Mouse (Mus musculus) kidney, adult 18-20 months (tissue): ENCODE data around the gene Nt5dc3.

Experiments used
- DNase-seq: peaks from one replicate; pipeline ENCODE4 v3.0.0; 2021

Gene Nt5dc3

GRCm38 (mm10) chr10:86821014-86821413 is 42.2 kb downstream of the Nt5dc3 start:
- DNase-seq, result no peak

- DNase-seq, result no peak
These were observed 45.3 kb downstream of the Nt5dc3 start for GRCm38 (mm10) chr10:86824093-86824492.

- DNase-seq, result peak; percentile 46
These were observed 46.1 kb downstream of the Nt5dc3 start for GRCm38 (mm10) chr10:86824871-86825270.

- DNase-seq, result peak; percentile 84
These were observed 47.2 kb downstream of the Nt5dc3 start for GRCm38 (mm10) chr10:86825871-86826522.

GRCm38 (mm10) chr10:86826929-86827328 is 48.1 kb downstream of the Nt5dc3 start:
- no peak for DNase-seq

GRCm38 (mm10) chr10:86828221-86829135 is 49.7 kb downstream of the Nt5dc3 start:
- DNase-seq, result peak; percentile 64

GRCm38 (mm10) chr10:86829515-86829914 is 50.7 kb downstream of the Nt5dc3 start:
- no peak for DNase-seq

GRCm38 (mm10) chr10:86836784-86837183 is 58.0 kb downstream of the Nt5dc3 start:
- no peak for DNase-seq

- DNase-seq, result no peak
These were observed 60.0 kb downstream of the Nt5dc3 start for GRCm38 (mm10) chr10:86838827-86839226.

GRCm38 (mm10) chr10:86842659-86843058 is 63.9 kb downstream of the Nt5dc3 start:
- no peak for DNase-seq

GRCm38 (mm10) chr10:86846926-86847467 is 68.2 kb downstream of the Nt5dc3 start:
- DNase-seq, result peak; percentile 34

- no peak for DNase-seq
These were observed 70.3 kb downstream of the Nt5dc3 start for GRCm38 (mm10) chr10:86849087-86849486.

GRCm38 (mm10) chr10:86849508-86849907 is 70.7 kb downstream of the Nt5dc3 start:
- no peak for DNase-seq

GRCm38 (mm10) chr10:86852160-86852559 is 73.4 kb downstream of the Nt5dc3 start:
- no peak for DNase-seq

- DNase-seq, result no peak
These were observed 74.6 kb downstream of the Nt5dc3 start for GRCm38 (mm10) chr10:86853433-86853832.

GRCm38 (mm10) chr10:86860396-86860795 is 81.6 kb downstream of the Nt5dc3 start:
- no peak for DNase-seq

GRCm38 (mm10) chr10:86862496-86862895 is 83.7 kb downstream of the Nt5dc3 start:
- peak; percentile 51 for DNase-seq

- no peak for DNase-seq
These were observed 84.6 kb downstream of the Nt5dc3 start for GRCm38 (mm10) chr10:86863429-86863828.

- DNase-seq, result no peak
These were observed 93.3 kb downstream of the Nt5dc3 start for GRCm38 (mm10) chr10:86872121-86872520.

- DNase-seq, result no peak
These were observed 93.8 kb downstream of the Nt5dc3 start for GRCm38 (mm10) chr10:86872591-86872990.

GRCm38 (mm10) chr10:86878721-86879120 is 99.9 kb downstream of the Nt5dc3 start:
- DNase-seq, result no peak

- no peak for DNase-seq
These were observed 101.4 kb downstream of the Nt5dc3 start for GRCm38 (mm10) chr10:86880071-86880806.

GRCm38 (mm10) chr10:86881448-86881847 is 102.6 kb downstream of the Nt5dc3 start:
- DNase-seq, result no peak
